Mouse (Mus musculus) MEL (cell line): ENCODE measurements at regions not wholly inside any gene's neighbourhood (a gene's known extent, or its start where the extent isn't known, plus 50 kb on each side); places are given as distances from the start of the nearest gene placed in this dataset.

Source experiments
- BHLHE40 ChIP-seq: IDR thresholded peaks from 2 replicates; pipeline ENCODE4 v1.6.1; 2012; ENCODE audit warnings: low read depth, mild to moderate bottlenecking, inconsistent platforms, low read length, improper control_type of control experiment, borderline replicate concordance
- CTCF ChIP-seq, 3 experiments: IDR thresholded peaks in 2 of 3; conservative IDR thresholded peaks in 1 of 3; 2 replicates each; pipeline ENCODE4 v1.5.1; 2011 to 2012; ENCODE audit warnings: low read length in 3 of 3, low read depth in 2 of 3, mild to moderate bottlenecking in 2 of 3, improper control_type of control experiment in 1 of 3, inconsistent platforms in 1 of 3, mixed read lengths in 1 of 3, moderate library complexity in 1 of 3; ENCODE audit not compliant: control insufficient read depth in 1 of 3, insufficient read depth in 1 of 3, poor library complexity in 1 of 3, severe bottlenecking in 1 of 3
- MYC ChIP-seq: IDR thresholded peaks from 2 replicates; pipeline ENCODE4 v1.6.1; 2011; ENCODE audit warnings: low read depth, mild to moderate bottlenecking, low read length, improper control_type of control experiment, moderate library complexity
- NELFE ChIP-seq: IDR thresholded peaks from 2 replicates; pipeline ENCODE4 v1.6.1; 2011; ENCODE audit warnings: low read depth, low read length, improper control_type of control experiment
- SIN3A ChIP-seq: IDR thresholded peaks from 2 replicates; pipeline ENCODE4 v1.6.1; 2012; ENCODE audit warnings: low read length, improper control_type of control experiment, inconsistent platforms

- no peak for TF ChIP-seq CTCF (IDR thresholded peaks at IDR 0.05 in 2 of 3, conservative IDR thresholded peaks at IDR 0.05 in 1 of 3; ENCODE audit: control insufficient read depth in 1 of 3, insufficient read depth in 1 of 3, low read depth in 2 of 3, low read length in 3 of 3, poor library complexity in 1 of 3, severe bottlenecking in 1 of 3)
- TF ChIP-seq MYC = no peak
- TF ChIP-seq SIN3A = no peak
- TF ChIP-seq BHLHE40 = no peak
- no peak for TF ChIP-seq NELFE
Observed at GRCm38 (mm10) chr11:84724080-84724479, 95.2 kb downstream of the Mrm1 start.
